Mouse (Mus musculus) embryonic facial prominence, embryonic 15.5 days (tissue): ENCODE measurements around the gene Tmem81. TPM values are rescaled to one million over a fixed set of nuclear protein-coding genes. Genes with fewer than 3 reads are reported as not detected.
"Not testable (repeated sequence)": the region's sequence is repeated elsewhere in the genome, so short reads cannot be mapped to it uniquely, and the experiment has no call there.

Experiments
- ATAC-seq: fragments of 200-750 bp; cut with Nextera tagmentation; 2 replicates; pipeline ENCODE4 v1.8.0; 2017; ENCODE audit warnings: low read depth, moderate TSS enrichment; ENCODE audit not compliant: insufficient number of reproducible peaks, low FRiP score, low TSS enrichment
- H3K27ac ChIP-seq: fragments of 300-500 bp; sonication (generic); replicated peaks from 2 replicates; pipeline ENCODE4 v1.5.1; 2015; ENCODE audit warnings: mild to moderate bottlenecking, inconsistent platforms
- H3K27me3 ChIP-seq: fragments of 300-500 bp; sonication (generic); 2 replicates; pipeline ENCODE4 v1.6.1; 2015; ENCODE audit warnings: inconsistent platforms
- H3K36me3 ChIP-seq: fragments of 300-500 bp; sonication (generic); 2 replicates; pipeline ENCODE4 v1.6.1; 2015; ENCODE audit warnings: mild to moderate bottlenecking, inconsistent platforms
- H3K4me1 ChIP-seq: fragments of 300-500 bp; sonication (generic); 2 replicates; pipeline ENCODE4 v1.6.1; 2015; ENCODE audit warnings: inconsistent platforms
- H3K4me2 ChIP-seq: fragments of 300-500 bp; sonication (generic); replicated peaks from 2 replicates; pipeline ENCODE4 v1.6.1; 2015; ENCODE audit warnings: mild to moderate bottlenecking, inconsistent platforms
- H3K4me3 ChIP-seq: fragments of 300-500 bp; sonication (generic); replicated peaks from 2 replicates; pipeline ENCODE4 v1.5.1; 2015; ENCODE audit warnings: mild to moderate bottlenecking, inconsistent platforms
- H3K9ac ChIP-seq: fragments of 300-500 bp; sonication (generic); 2 replicates; pipeline ENCODE4 v1.6.1; 2015; ENCODE audit warnings: inconsistent platforms
- H3K9me3 ChIP-seq: fragments of 300-500 bp; sonication (generic); replicated peaks from 2 replicates; pipeline ENCODE4 v1.6.1; 2016; ENCODE audit warnings: inconsistent platforms
- WGBS: fragments of 180-500 bp; shearing (Covaris S2); methylation state at CpG from one replicate; pipeline ENCODE4 v1.1.7; 2015; 5-methylcytosine and 5-hydroxymethylcytosine counted together
- polyA plus RNA-seq: library from polyadenylated mRNA; unstranded; fragments of >200 nt; fragmentation: Nextera tagmentation; extraction: Ambion mirVana; gene quantifications from 2 replicates; pipeline ENCODE4 v1.2.1, GENCODE M21; 2015

Tmem81 gene
- polyA plus RNA-seq = 1.9 and 2.0 TPM in 2 replicates

DNA sequence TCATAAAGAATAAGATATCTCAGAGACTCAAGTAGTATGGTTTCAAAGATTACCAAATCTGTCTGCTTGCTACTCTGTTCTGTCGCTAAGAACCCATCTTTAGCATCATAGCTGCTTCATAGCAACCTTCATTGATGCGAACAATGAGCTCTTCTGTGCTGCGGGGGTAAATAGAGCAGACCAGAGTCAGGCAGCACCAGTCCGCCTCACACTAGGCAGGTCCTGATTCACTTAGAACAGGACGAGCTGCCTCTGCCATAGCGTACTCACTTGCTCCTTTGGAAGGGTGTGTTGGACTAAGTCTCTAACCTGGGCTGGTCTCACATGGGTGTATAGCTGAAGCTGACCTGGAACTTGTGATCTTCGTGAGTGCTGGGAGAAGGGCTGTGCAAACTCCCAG is at the start of gene Tmem81:
Gene Tmem81 (plus strand): TSS at position 173 of the 400 bp plus-strand sequence.
- Histone ChIP-seq H3K27me3 (no peaks in the 10 kb centered on the region), H3K4me2 (no peak within 1 kb of the TSS), H3K9ac (no peak within 1 kb of the TSS), H3K9me3 (no peaks in the 10 kb centered on the region), H3K4me3 (no peak within 1 kb of the TSS), H3K27ac (no peak within 1 kb of the TSS), H3K36me3 (peaks cover 59% of the 10 kb centered on the region), H3K4me1 (no peaks in the 10 kb centered on the region)
- WGBS = 87% methylated on average over 7 of the region's 7 CpGs
- no peak for ATAC-seq

DNA sequence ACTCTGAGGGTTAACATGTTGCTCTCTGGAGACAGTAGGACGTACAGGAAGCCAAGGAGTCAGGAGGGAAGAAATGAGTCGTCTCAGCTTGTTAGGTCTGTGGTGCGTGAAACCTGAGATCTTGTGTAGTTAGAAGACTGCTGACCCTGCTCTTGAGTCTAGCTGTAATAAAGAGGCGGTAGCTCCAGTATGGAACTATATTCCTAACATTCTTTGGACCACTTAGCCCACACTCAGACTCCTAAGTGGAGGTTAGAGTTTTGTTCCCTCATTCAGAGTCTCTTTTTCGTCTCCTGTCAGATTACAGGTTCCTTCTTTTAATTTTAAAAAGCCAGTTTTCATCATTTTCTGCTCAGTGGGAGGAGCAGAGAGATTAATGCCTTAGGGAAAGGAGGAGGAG is 41.4 kb upstream of the Tmem81 start:
- ATAC-seq = no peak
- Histone ChIP-seq H3K9ac (no peak overlapping the region), H3K4me2 (no peak overlapping the region), H3K36me3 (peaks cover 51% of the 10 kb centered on the region), H3K9me3 (no peaks in the 10 kb centered on the region), H3K4me3 (no peak overlapping the region), H3K4me1 (peaks cover 10% of the 10 kb centered on the region; the same call in 1 of the 2 replicates), H3K27me3 (no peaks in the 10 kb centered on the region), H3K27ac (no peak overlapping the region)
- 49% methylated on average over 5 of the region's 5 CpGs for WGBS

GRCm38 (mm10) chr1:132468926-132469325 is 37.1 kb upstream of the Tmem81 start:
- no peaks in the 10 kb centered on the region for H3K27me3 ChIP-seq
- H3K4me3 ChIP-seq = no peak overlapping the region
- ATAC-seq = no peak
- no peak overlapping the region for H3K27ac ChIP-seq
- H3K36me3 ChIP-seq = peaks cover 25% of the 10 kb centered on the region
- no peaks in the 10 kb centered on the region for H3K9me3 ChIP-seq
- H3K4me2 ChIP-seq = no peak overlapping the region
- H3K4me1 ChIP-seq = peaks cover 10% of the 10 kb centered on the region; the same call in 1 of the 2 replicates
- no peak overlapping the region for H3K9ac ChIP-seq

DNA sequence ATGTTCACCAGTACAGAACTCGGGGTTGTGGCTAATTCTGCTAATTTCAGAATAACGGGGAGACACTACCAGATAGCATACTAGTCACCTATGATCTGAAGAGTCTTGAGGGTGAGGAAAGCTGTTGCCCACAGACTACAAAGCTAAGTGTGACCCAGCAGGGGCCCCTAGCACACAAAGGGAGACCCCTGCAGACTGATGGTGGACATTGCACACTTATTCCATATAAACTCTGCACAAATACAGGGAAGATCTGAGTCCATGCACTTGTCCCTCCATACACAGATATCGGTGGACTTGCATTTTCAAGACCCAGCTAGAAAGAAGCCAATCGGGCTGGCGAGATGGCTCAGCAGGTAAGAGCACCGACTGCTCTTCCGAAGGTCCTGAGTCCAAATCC is 36.5 kb upstream of the Tmem81 start:
- Histone ChIP-seq H3K4me3 (no peak overlapping the region), H3K4me1 (peaks cover 10% of the 10 kb centered on the region; the same call in 1 of the 2 replicates), H3K9ac (no peak overlapping the region), H3K9me3 (no peaks in the 10 kb centered on the region), H3K4me2 (no peak overlapping the region), H3K27me3 (no peaks in the 10 kb centered on the region), H3K27ac (no peak overlapping the region), H3K36me3 (peaks cover 19% of the 10 kb centered on the region)
- WGBS = 91% methylated on average over 7 of the region's 7 CpGs
- ATAC-seq = no peak

- 89% methylated on average over 1 of the region's 1 CpGs for WGBS
- H3K9ac ChIP-seq, H3K27me3 ChIP-seq, H3K9me3 ChIP-seq, H3K27ac ChIP-seq, H3K4me2 ChIP-seq, ATAC-seq, H3K4me3 ChIP-seq: not testable (repeated sequence)
- H3K36me3 ChIP-seq = peaks cover 14% of the 10 kb centered on the region
- H3K4me1 ChIP-seq = peaks cover 10% of the 10 kb centered on the region; the same call in 1 of the 2 replicates
These were observed 36.0 kb upstream of the Tmem81 start for GRCm38 (mm10) chr1:132470031-132470430.

- ATAC-seq = no peak
- WGBS = 69% methylated on average over 2 of the region's 2 CpGs
These were observed 35.0 kb upstream of the Tmem81 start for GRCm38 (mm10) chr1:132471032-132471431.

DNA sequence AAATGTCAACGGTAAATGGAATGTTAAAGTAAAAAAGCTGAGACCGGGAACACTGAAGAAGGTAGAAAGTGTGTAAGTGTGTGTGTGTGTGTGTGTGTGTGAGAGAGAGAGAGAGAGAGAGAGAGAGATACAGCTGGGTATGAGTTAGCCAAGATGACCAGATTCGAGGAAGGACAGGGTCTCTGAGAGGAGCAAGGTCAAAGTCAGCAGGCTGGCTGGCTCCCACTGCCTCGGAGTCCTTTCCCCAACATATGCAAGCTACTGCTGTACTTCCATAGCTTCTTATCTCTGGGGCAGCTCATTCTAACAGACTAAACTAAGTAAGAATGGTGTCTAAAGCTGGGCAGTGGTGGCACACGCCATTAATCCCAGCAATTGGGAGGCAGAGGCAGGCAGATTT is 34.5 kb upstream of the Tmem81 start:
- H3K36me3 ChIP-seq = peaks cover 6% of the 10 kb centered on the region; the same call in 1 of the 2 replicates
- no peak overlapping the region for H3K9ac ChIP-seq
- 0 out of 2 replicates have a peak, but pooled peaks cover 6% of the 10 kb centered on the region for H3K4me1 ChIP-seq
- ATAC-seq = no peak
- no peak overlapping the region for H3K4me2 ChIP-seq
- H3K4me3 ChIP-seq = no peak overlapping the region
- H3K9me3 ChIP-seq = no peaks in the 10 kb centered on the region
- no peaks in the 10 kb centered on the region for H3K27me3 ChIP-seq
- 93% methylated on average over 5 of the region's 5 CpGs for WGBS
- H3K27ac ChIP-seq = no peak overlapping the region

More at GRCm38 (mm10) chr1:132471032-132471431, 35.0 kb upstream of the Tmem81 start:
- Histone ChIP-seq H3K27me3 (no peaks in the 10 kb centered on the region), H3K9ac (no peak overlapping the region), H3K27ac (no peak overlapping the region), H3K36me3 (peaks cover 6% of the 10 kb centered on the region; the same call in 1 of the 2 replicates), H3K4me3 (no peak overlapping the region), H3K9me3 (no peaks in the 10 kb centered on the region), H3K4me2 (no peak overlapping the region), H3K4me1 (0 out of 2 replicates have a peak, but pooled peaks cover 6% of the 10 kb centered on the region)

- H3K4me3 ChIP-seq = no peak overlapping the region
- 0 out of 2 replicates have a peak, but pooled peaks cover 6% of the 10 kb centered on the region for H3K4me1 ChIP-seq
- no peak overlapping the region for H3K9ac ChIP-seq
- no peaks in the 10 kb centered on the region for H3K36me3 ChIP-seq
- no peaks in the 10 kb centered on the region for H3K27me3 ChIP-seq
- H3K27ac ChIP-seq = no peak overlapping the region
- H3K4me2 ChIP-seq = no peak overlapping the region
- 58% methylated on average over 5 of the region's 5 CpGs for WGBS
- no peak for ATAC-seq
- H3K9me3 ChIP-seq = no peaks in the 10 kb centered on the region
These were observed 33.5 kb upstream of the Tmem81 start for GRCm38 (mm10) chr1:132472537-132472936.

DNA sequence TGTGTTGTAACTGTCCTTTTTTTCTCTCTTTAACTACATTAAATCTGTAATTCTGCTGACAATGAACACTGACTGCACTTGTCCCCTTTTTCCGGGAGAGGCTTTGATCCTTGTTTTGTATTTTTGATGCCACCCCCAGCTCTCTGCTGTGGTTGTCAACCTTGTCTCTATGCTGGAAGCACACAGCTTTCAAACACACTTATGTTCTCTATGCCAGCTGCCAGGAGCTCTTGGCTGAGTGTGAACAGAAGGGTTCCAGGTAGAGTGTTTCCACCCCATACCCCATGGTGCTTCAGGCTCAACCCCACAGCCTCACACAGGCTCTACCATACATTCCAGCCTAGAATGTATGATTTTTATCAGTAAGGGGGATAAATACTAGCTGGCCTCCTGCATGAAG is 31.5 kb upstream of the Tmem81 start:
- Histone ChIP-seq H3K9ac (no peak overlapping the region), H3K4me2 (no peak overlapping the region), H3K27me3 (no peaks in the 10 kb centered on the region), H3K36me3 (no peaks in the 10 kb centered on the region), H3K9me3 (no peaks in the 10 kb centered on the region), H3K4me3 (no peak overlapping the region), H3K27ac (no peak overlapping the region), H3K4me1 (peaks cover 14% of the 10 kb centered on the region)
- WGBS = 68% methylated on average over 1 of the region's 1 CpGs
- ATAC-seq = no peak

- Histone ChIP-seq H3K27ac (peak overlapping the region; percentile 74), H3K36me3 (no peaks in the 10 kb centered on the region), H3K4me2 (peak overlapping the region; percentile 67), H3K9ac (peak overlapping the region; percentile 76), H3K4me1 (peaks cover 14% of the 10 kb centered on the region), H3K27me3 (no peaks in the 10 kb centered on the region), H3K4me3 (peak overlapping the region; percentile 74), H3K9me3 (no peaks in the 10 kb centered on the region)
- ATAC-seq = peak; percentile 22; the same call in 1 of the 2 replicates
- WGBS = 5% methylated on average over 9 of the region's 9 CpGs
These were observed 29.5 kb upstream of the Tmem81 start for GRCm38 (mm10) chr1:132476575-132476927.

- peaks cover 14% of the 10 kb centered on the region for H3K4me1 ChIP-seq
- H3K9ac ChIP-seq = peak within 1 kb of the TSS; percentile 76
- H3K9me3 ChIP-seq = no peaks in the 10 kb centered on the region
- peak within 1 kb of the TSS; percentile 67 for H3K4me2 ChIP-seq
- ATAC-seq = peak; percentile 87
- no peaks in the 10 kb centered on the region for H3K27me3 ChIP-seq
- no peaks in the 10 kb centered on the region for H3K36me3 ChIP-seq
- H3K4me3 ChIP-seq = peak within 1 kb of the TSS; percentile 74
- peak within 1 kb of the TSS; percentile 74 for H3K27ac ChIP-seq
- WGBS = under 1% methylated on average over 43 of the region's 43 CpGs
These were observed 28.9 kb upstream of the Tmem81 start, which contains the start of gene Rbbp5 for GRCm38 (mm10) chr1:132476928-132477691. Gene Rbbp5, plus strand, starts transcription at chr1:132477365.
